Mouse (Mus musculus): Measurements from ENCODE around the gene Krtap5-1.

GRCm38 (mm10) chr7:142314600-142315285, 17.8 kb upstream of the Krtap5-1 start:
- TF ChIP-seq POLR2A (IDR thresholded peaks at IDR 0.05; ENCODE audit: borderline replicate concordance, low read depth, low read length) = no peak
- no peak for TF ChIP-seq CTCF (IDR thresholded peaks at IDR 0.05; ENCODE audit: low read depth, low read length)

Measured in bone marrow macrophage, adult 2 months (primary cell).